Comparison of ENCODE assay signal across 8 mouse cellular contexts in genomic region chr2:181670285-181670912, GRCm38 (mm10). TPM values are rescaled to one million over a fixed set of nuclear protein-coding genes. Genes with fewer than 3 reads are reported as not detected.
DNase-seq lines count a peak whose midpoint lies in the region; ATAC-seq lines count a peak whose summit lies in the region.

No protein-coding gene starts in this region.

- peak overlapping the region; percentile 80 for H3K4me2 ChIP-seq in embryonic facial prominence, embryonic 13.5 days
- H3K4me2 ChIP-seq in intestine, embryonic 14.5 days (ENCODE audit: low read length) = peak overlapping the region; percentile 68

- peak overlapping the region; percentile 74 for H3K27ac ChIP-seq in embryonic facial prominence, embryonic 13.5 days
- H3K27ac ChIP-seq in intestine, embryonic 14.5 days (ENCODE audit: low read depth) = no peak overlapping the region

- 3% methylated on average over 55 of the region's 56 CpGs for WGBS in embryonic facial prominence, embryonic 13.5 days
- 5% methylated on average over 56 of the region's 56 CpGs for WGBS in intestine, embryonic 14.5 days

- peak; percentile 33 for DNase-seq in embryo, embryonic 10 days (ENCODE audit: low spot score)
- no peak for DNase-seq in embryo, embryonic 9.5 days (ENCODE audit: extremely low spot score)
- peak; percentile 63 for DNase-seq in intestine, embryonic 14.5 days (ENCODE audit: low spot score)
- DNase-seq in lung, postnatal 4 days = peak; percentile 39 to 52
- DNase-seq in urinary bladder, postnatal 25 days (ENCODE audit: low spot score) = no peak
- no peak for DNase-seq in layer of hippocampus, adult 9-10 months (ENCODE audit: low spot score)

- peaks cover 37% of the 10 kb centered on the region for H3K4me1 ChIP-seq in embryonic facial prominence, embryonic 13.5 days
- peaks cover 1% of the 10 kb centered on the region; the same call in 1 of the 2 replicates for H3K4me1 ChIP-seq in intestine, embryonic 14.5 days (replicated peaks; ENCODE audit: control insufficient read depth, insufficient read depth, low read length)

- no peaks in the 10 kb centered on the region for H3K36me3 ChIP-seq in embryonic facial prominence, embryonic 13.5 days
- no peaks in the 10 kb centered on the region for H3K36me3 ChIP-seq in intestine, embryonic 14.5 days (ENCODE audit: control insufficient read depth, insufficient read depth, low read length)

- no peak for ATAC-seq in embryonic facial prominence, embryonic 13.5 days (ENCODE audit: insufficient number of reproducible peaks, insufficient read depth, low FRiP score, low TSS enrichment, low read depth)
- ATAC-seq in intestine, embryonic 14.5 days (replicated peaks; ENCODE audit: low FRiP score, low TSS enrichment, low read depth) = no peak
- ATAC-seq in erythroblast, adult 5-6 weeks (replicated peaks; ENCODE audit: low FRiP score, poor library complexity, severe bottlenecking) = no peak

- H3K9ac ChIP-seq in embryonic facial prominence, embryonic 13.5 days = peak overlapping the region; percentile 75
- peak overlapping the region; percentile 38; the same call in 1 of the 2 replicates for H3K9ac ChIP-seq in intestine, embryonic 14.5 days (ENCODE audit: low read length)

- no peaks in the 10 kb centered on the region for H3K9me3 ChIP-seq in embryonic facial prominence, embryonic 13.5 days
- H3K9me3 ChIP-seq in intestine, embryonic 14.5 days (ENCODE audit: control insufficient read depth, low read length) = no peaks in the 10 kb centered on the region

- H3K27me3 ChIP-seq in embryonic facial prominence, embryonic 13.5 days = peaks cover 66% of the 10 kb centered on the region
- H3K27me3 ChIP-seq in intestine, embryonic 14.5 days (replicated peaks; ENCODE audit: control insufficient read depth, insufficient read depth, low read length) = peaks cover 64% of the 10 kb centered on the region

- H3K4me3 ChIP-seq in embryonic facial prominence, embryonic 13.5 days = peak overlapping the region; percentile 56
- peak overlapping the region; percentile 47 for H3K4me3 ChIP-seq in intestine, embryonic 14.5 days (ENCODE audit: low read depth, low read length)

RNA-seq across cellular contexts. Expression of gene Sox18, which starts 1.0 kb away (rescaled TPM):
- 88.3 and 92.4 TPM in 2 replicates for polyA plus RNA-seq in embryonic facial prominence, embryonic 13.5 days (2015; fragmentation: Nextera tagmentation; extraction: Ambion mirVana)
- polyA plus RNA-seq in intestine, embryonic 14.5 days (2014; fragmentation: Nextera tagmentation; extraction: Ambion mirVana) = 25.5 and 30.5 TPM in 2 replicates
- total RNA-seq in erythroblast, adult 5-6 weeks (2015; ENCODE audit: low replicate concordance) = not detected in 2 replicates
- total RNA-seq in erythroblast, adult 5-6 weeks (2017; ENCODE audit: low replicate concordance) = not detected in 2 replicates

RNA-seq across cellular contexts. Expression of gene Tcea2, which starts 9.7 kb away (rescaled TPM):
- 30.4 and 33.0 TPM in 2 replicates for polyA plus RNA-seq in embryonic facial prominence, embryonic 13.5 days (2015; fragmentation: Nextera tagmentation; extraction: Ambion mirVana)
- 24.7 and 25.3 TPM in 2 replicates for polyA plus RNA-seq in intestine, embryonic 14.5 days (2014; fragmentation: Nextera tagmentation; extraction: Ambion mirVana)
- total RNA-seq in erythroblast, adult 5-6 weeks (2015; ENCODE audit: low replicate concordance) = not detected in 2 replicates
- total RNA-seq in erythroblast, adult 5-6 weeks (2017; ENCODE audit: low replicate concordance) = not detected in 2 replicates

RNA-seq across cellular contexts. Expression of gene Gm29797, which starts 13.6 kb away (rescaled TPM):
- polyA plus RNA-seq in embryonic facial prominence, embryonic 13.5 days (2015; fragmentation: Nextera tagmentation; extraction: Ambion mirVana) = not detected in 2 replicates
- polyA plus RNA-seq in intestine, embryonic 14.5 days (2014; fragmentation: Nextera tagmentation; extraction: Ambion mirVana) = 1.2 and 2.5 TPM in 2 replicates
- total RNA-seq in erythroblast, adult 5-6 weeks (2015; ENCODE audit: low replicate concordance) = not detected in 2 replicates
- not detected in 2 replicates for total RNA-seq in erythroblast, adult 5-6 weeks (2017; ENCODE audit: low replicate concordance)

RNA-seq across cellular contexts. Expression of gene Rgs19, which starts 23.4 kb away (rescaled TPM):
- 83.5 and 86.1 TPM in 2 replicates for polyA plus RNA-seq in embryonic facial prominence, embryonic 13.5 days (2015; fragmentation: Nextera tagmentation; extraction: Ambion mirVana)
- polyA plus RNA-seq in intestine, embryonic 14.5 days (2014; fragmentation: Nextera tagmentation; extraction: Ambion mirVana) = 64.2 and 68.9 TPM in 2 replicates
- 127 and 130 TPM in 2 replicates for total RNA-seq in erythroblast, adult 5-6 weeks (2015; ENCODE audit: low replicate concordance)
- total RNA-seq in erythroblast, adult 5-6 weeks (2017; ENCODE audit: low replicate concordance) = 29.4 and 41.5 TPM in 2 replicates

RNA-seq across cellular contexts. Expression of gene Lkaaear1, which starts 27.8 kb away (rescaled TPM):
- polyA plus RNA-seq in embryonic facial prominence, embryonic 13.5 days (2015; fragmentation: Nextera tagmentation; extraction: Ambion mirVana) = not detected in 2 replicates
- polyA plus RNA-seq in intestine, embryonic 14.5 days (2014; fragmentation: Nextera tagmentation; extraction: Ambion mirVana) = not detected in 2 replicates
- not detected in 2 replicates for total RNA-seq in erythroblast, adult 5-6 weeks (2015; ENCODE audit: low replicate concordance)
- total RNA-seq in erythroblast, adult 5-6 weeks (2017; ENCODE audit: low replicate concordance) = not detected in 2 replicates

Comparison
In these comparisons a context has a peak if more than half of its experiments do, and no peak if none do; other contexts are left out.
1. DNase-seq: peak in embryo, embryonic 10 days (single experiment), intestine, embryonic 14.5 days (single experiment) and lung, postnatal 4 days (2 of 2); none in embryo, embryonic 9.5 days (single experiment), urinary bladder, postnatal 25 days (single experiment) and layer of hippocampus, adult 9-10 months (single experiment).